Mouse (Mus musculus) left cerebral cortex, adult 2 months (tissue): ENCODE data around the gene Oxa1l. TPM values are rescaled to one million over a fixed set of nuclear protein-coding genes. Genes with fewer than 3 reads are reported as not detected.

Source experiments
- DNase-seq, 2 experiments: peaks; one replicate each; pipeline ENCODE4 v3.0.0; 2021 to 2022; ENCODE audit warnings: low spot score in 2 of 2, mixed read lengths in 1 of 2; ENCODE audit errors: extremely low spot score in 1 of 2
- H3K27ac ChIP-seq: fragments of 200-600 bp; 2 replicates; pipeline ENCODE4 v1.8.1; 2022
- H3K4me3 ChIP-seq: fragments of 200-600 bp; 2 replicates; pipeline ENCODE4 v1.8.1; 2022
- CTCF ChIP-seq: fragments of 200-600 bp; IDR thresholded peaks from 2 replicates; pipeline ENCODE4 v1.8.1; 2022; ENCODE audit warnings: antibody characterized with exemption, mild to moderate bottlenecking, moderate library complexity
- intact Hi-C: fragments of 180-260 bp; cut with DNase I; formaldehyde crosslinking; loops from one replicate; pipeline ENCODE4 v1.15.1; 2025
- total RNA-seq, 2 experiments: library from RNA; stranded (reverse); gene quantifications; 2 replicates each; pipeline ENCODE4 v1.2.3; 2021

Oxa1l gene
- total RNA-seq, 2 experiments from 2014 or later: 49.1 to 51.1 TPM

DNA sequence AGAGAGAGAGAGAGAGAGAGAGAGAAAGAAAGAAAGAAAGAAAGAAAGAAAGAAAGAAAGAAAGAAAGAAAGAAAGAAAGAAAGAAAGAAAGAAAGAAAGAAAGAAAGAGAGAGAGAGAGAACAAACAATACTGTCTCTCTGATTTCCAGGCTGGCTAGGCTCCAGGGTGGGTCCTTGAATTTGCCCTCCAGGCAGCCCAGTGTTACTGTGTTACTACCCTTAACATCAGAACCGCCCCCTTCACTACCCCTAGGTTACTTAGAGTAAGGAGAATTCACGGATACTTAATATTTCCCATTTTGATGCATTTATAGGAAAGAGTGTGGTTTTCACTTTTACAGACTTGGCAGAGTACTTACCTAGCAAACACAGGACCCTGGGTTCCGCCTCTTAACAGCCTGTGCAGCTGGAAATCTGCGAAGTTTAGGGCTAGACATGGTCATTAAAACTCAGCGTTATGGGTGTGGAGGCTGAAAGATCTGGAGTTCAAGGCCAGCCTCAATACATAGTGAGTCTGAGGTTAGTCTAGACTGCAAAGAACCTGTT lies 55.7 kb downstream of the Oxa1l start:
- Histone ChIP-seq H3K27ac (no peak overlapping the region), H3K4me3 (no peak overlapping the region)
- intact Hi-C loops: no loop called here
- DNase-seq: no peak
- TF ChIP-seq CTCF: no peak

DNA sequence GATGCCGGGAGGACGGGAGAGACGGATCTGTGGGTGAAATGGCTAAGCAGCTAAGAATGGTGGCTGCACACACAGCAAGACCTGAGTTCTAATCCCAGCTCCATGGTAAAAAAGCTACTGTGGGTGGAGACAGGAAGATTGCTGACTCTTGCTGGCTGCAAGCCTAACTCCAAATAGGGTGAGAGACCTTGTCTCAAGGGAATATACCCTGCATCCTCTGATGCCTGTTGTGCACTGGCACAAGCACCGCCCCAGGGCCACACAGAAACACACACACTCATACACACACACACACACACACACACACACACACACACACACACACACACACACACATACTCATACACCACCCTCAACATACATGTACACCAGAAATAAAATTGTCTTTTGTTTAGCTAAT lies 56.2 kb downstream of the Oxa1l start:
- Histone ChIP-seq H3K4me3 (no peak overlapping the region), H3K27ac (no peak overlapping the region)
- intact Hi-C loops: no loop called here
- DNase-seq: no peak
- TF ChIP-seq CTCF: no peak

DNA sequence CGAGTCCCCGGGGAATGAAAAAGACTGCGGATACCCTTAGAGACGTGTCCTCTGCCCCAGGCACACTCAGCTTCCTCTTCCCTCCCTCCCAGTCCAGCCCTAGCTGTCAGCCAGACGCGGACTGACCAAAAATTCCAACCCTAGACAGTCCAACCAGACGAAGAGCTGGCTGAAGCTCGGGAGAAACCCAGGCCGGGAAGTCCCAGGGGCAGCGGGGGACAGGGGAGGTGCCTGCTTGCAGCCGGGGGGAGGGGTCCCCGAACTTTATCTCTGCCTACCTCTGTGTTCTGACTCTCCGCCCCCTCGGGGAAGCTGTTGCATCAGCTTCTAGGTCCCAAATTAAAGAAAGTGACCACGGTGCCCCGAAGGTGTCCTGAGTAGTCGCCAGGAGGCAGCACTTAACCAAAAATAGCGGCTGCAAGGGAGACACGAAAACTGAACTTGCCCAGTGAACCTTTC lies 57.0 kb downstream of the Oxa1l start, which contains the start of gene Slc7a7:
TSS of gene Slc7a7 (minus strand) at position 158 of the 459 bp plus-strand sequence.
- TF ChIP-seq CTCF: no peak; the same call in none of the 2 replicates
- intact Hi-C loops: no loop called here
- Histone ChIP-seq H3K4me3 (no peak within 1 kb of the TSS), H3K27ac (no peak within 1 kb of the TSS)
- DNase-seq: no peak

Other genes starting within 250 kb of the Oxa1l start
- 100 to 1,000 TPM; 106 to 115 TPM for gene Dad1, start 106.7 kb upstream of the Oxa1l start, total RNA-seq
- 10 to 100 TPM; 46.7 to 49.3 TPM for gene Abhd4, start 106.6 kb upstream of the Oxa1l start, total RNA-seq
- gene Olfr49, start 75.9 kb upstream of the Oxa1l start, total RNA-seq: not detected
- 1 to 10 TPM; 1.6 to 3.4 TPM for gene Slc7a7, start 56.9 kb downstream of the Oxa1l start, total RNA-seq
- 10 to 100 TPM; 78.6 to 79.2 TPM for gene Mrpl52, start 66.1 kb downstream of the Oxa1l start, total RNA-seq
- gene Mmp14, start 70.8 kb downstream of the Oxa1l start, total RNA-seq: 10 to 100 TPM; 10.3 to 13.8 TPM
- gene Lrp10, start 103.3 kb downstream of the Oxa1l start, total RNA-seq: 10 to 100 TPM; 18.9 to 25.0 TPM
- 1 to 10 TPM; 3.2 to 7.2 TPM for gene Rem2, start 115.3 kb downstream of the Oxa1l start, total RNA-seq
- 10 to 100 TPM; 46.5 to 48.3 TPM for gene Prmt5, start 156.7 kb downstream of the Oxa1l start, total RNA-seq
- 1 to 10 TPM; 2.2 to 2.7 TPM for gene Haus4, start 193.8 kb downstream of the Oxa1l start, total RNA-seq
- 1 to 10 TPM; 1.3 to 2.8 TPM for gene Ajuba, start 216.7 kb downstream of the Oxa1l start, total RNA-seq
- gene 4931414P19Rik, start 245.2 kb downstream of the Oxa1l start, total RNA-seq: 1 to 10 TPM; 8.3 to 9.0 TPM